Mouse (Mus musculus): ENCODE measurements around the gene Nup107. TPM values are rescaled to one million over a fixed set of nuclear protein-coding genes. Genes with fewer than 3 reads are reported as not detected.

Nup107 gene
- polyA plus RNA-seq, 1 experiment from 2014 or later = 45.2 TPM

DNA sequence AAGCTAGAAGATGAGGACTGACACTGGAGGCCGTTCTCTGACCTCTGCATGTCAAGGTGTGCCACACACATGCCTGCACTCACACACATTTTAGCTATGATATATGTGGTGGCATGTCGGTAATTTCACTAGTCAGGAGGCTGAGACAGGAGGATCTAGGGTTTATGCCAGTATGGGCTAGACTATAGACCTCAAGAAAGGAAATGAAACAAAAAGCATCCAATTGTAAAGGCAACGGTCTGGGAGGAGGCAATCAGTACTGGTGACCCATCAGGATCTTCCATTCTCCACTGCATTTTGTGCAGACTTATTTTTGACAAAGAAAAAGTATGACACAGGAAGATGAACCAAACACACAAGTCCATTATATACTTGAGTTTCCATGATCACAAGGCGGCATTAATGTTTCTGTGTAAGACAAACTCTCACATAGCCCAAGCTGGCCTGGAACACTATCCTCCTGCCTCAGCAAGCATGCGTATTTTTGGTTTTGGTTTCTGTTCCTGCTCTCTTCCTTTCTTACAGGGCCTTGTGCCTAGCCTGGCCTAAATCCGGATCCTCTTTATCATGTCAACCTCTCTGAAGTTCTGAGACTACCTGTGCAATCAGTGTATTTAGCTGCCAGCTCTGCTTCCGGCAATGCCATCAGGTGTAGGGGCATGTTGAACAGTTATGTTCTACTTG lies 37.1 kb upstream of the Nup107 start:
- no peaks in the 10 kb centered on the region for H3K9me3 ChIP-seq (ENCODE audit: control insufficient read depth, low read length)
- H3K4me2 ChIP-seq (ENCODE audit: low read length) = no peak overlapping the region
- no peak overlapping the region for H3K9ac ChIP-seq (replicated peaks; ENCODE audit: low read length)
- no peak for DNase-seq
- no peak for ATAC-seq (ENCODE audit: low FRiP score, low TSS enrichment)
- WGBS = 96% methylated on average over 7 of the region's 7 CpGs
- no peaks in the 10 kb centered on the region for H3K27me3 ChIP-seq (ENCODE audit: control insufficient read depth, insufficient read depth, low read length)
- no peaks in the 10 kb centered on the region for H3K4me1 ChIP-seq (ENCODE audit: control insufficient read depth, insufficient read depth, low read length)
- no peaks in the 10 kb centered on the region for H3K36me3 ChIP-seq (ENCODE audit: control insufficient read depth, insufficient read depth, low read length)
- H3K4me3 ChIP-seq (replicated peaks; ENCODE audit: low read depth, low read length) = no peak overlapping the region
- H3K27ac ChIP-seq (replicated peaks; ENCODE audit: low read depth, low read length) = no peak overlapping the region

DNA sequence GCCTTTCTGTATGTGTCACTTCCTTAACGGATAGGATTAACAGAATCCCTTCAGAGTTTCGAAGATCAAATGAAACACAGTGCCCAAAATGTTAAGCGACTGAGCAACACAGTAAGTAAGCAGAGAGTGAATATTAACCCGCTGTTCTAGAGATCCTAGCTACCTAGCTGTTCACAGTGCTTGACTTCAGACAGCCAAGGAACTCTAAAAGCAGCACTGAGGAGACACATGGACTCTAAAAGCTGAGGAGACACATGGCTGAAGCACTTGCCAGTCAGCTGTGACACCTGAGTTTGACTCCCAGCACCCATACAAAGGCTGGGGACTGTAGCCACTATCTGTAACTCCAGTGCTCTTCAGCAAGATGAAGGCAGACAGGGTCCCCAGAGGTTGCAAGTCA lies 36.5 kb upstream of the Nup107 start:
- Histone ChIP-seq H3K4me3 (replicated peaks; ENCODE audit: low read depth, low read length) (no peak overlapping the region), H3K36me3 (ENCODE audit: control insufficient read depth, insufficient read depth, low read length) (no peaks in the 10 kb centered on the region), H3K4me1 (ENCODE audit: control insufficient read depth, insufficient read depth, low read length) (no peaks in the 10 kb centered on the region), H3K9ac (replicated peaks; ENCODE audit: low read length) (no peak overlapping the region), H3K9me3 (ENCODE audit: control insufficient read depth, low read length) (no peaks in the 10 kb centered on the region), H3K27me3 (ENCODE audit: control insufficient read depth, insufficient read depth, low read length) (no peaks in the 10 kb centered on the region), H3K27ac (replicated peaks; ENCODE audit: low read depth, low read length) (no peak overlapping the region), H3K4me2 (ENCODE audit: low read length) (no peak overlapping the region)
- DNase-seq = no peak
- no peak for ATAC-seq (ENCODE audit: low FRiP score, low TSS enrichment)
- 72% methylated on average over 4 of the region's 4 CpGs for WGBS

DNA sequence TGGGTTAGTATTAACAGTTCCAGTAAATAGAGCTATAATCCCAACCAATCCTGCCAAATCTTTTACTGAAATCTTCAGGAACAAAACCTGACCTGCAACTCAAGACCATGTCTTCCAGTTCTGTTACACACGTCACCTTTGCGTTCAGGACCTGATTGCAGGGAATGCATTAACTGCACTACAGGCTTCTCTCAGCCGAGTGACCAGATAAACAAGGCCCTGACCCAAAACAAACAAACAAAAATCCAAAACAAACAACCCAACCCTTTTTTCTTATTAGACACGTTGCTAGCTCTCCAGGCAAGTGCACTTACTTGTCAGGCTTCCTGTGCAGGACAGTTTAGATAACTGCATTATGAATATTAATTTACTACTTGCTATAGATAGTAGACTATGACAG lies 36.0 kb upstream of the Nup107 start:
- ATAC-seq (ENCODE audit: low FRiP score, low TSS enrichment) (no peak), DNase-seq (no peak)
- Histone ChIP-seq H3K9ac (replicated peaks; ENCODE audit: low read length) (no peak overlapping the region), H3K27ac (replicated peaks; ENCODE audit: low read depth, low read length) (no peak overlapping the region), H3K27me3 (ENCODE audit: control insufficient read depth, insufficient read depth, low read length) (no peaks in the 10 kb centered on the region), H3K4me2 (ENCODE audit: low read length) (no peak overlapping the region), H3K4me3 (replicated peaks; ENCODE audit: low read depth, low read length) (no peak overlapping the region), H3K9me3 (ENCODE audit: control insufficient read depth, low read length) (no peaks in the 10 kb centered on the region), H3K4me1 (ENCODE audit: control insufficient read depth, insufficient read depth, low read length) (no peaks in the 10 kb centered on the region), H3K36me3 (ENCODE audit: control insufficient read depth, insufficient read depth, low read length) (peaks cover under 1% of the 10 kb centered on the region; the same call in 1 of the 2 replicates)
- whole genome bisulfite sequencing = 82% methylated on average over 4 of the region's 4 CpGs

DNA sequence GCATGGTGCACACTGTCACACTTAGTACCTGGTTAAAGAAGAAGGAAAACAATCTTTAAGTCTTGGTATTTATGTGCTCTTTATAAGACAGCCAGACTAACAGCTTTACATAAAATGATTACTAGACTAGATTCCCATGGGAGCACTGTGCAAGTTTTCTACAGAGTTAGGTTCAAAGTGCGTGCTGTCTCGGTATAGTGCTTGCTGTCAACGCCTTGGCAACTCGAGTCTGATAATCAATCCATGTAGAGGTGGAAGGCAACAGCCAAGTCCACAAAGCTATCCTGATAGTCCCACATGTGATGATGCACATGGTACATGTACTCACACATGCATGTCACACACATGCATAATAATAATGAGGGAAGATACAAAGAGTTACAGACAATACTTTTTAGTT lies 32.1 kb upstream of the Nup107 start:
- no peaks in the 10 kb centered on the region for H3K9me3 ChIP-seq (ENCODE audit: control insufficient read depth, low read length)
- H3K4me1 ChIP-seq (ENCODE audit: control insufficient read depth, insufficient read depth, low read length) = no peaks in the 10 kb centered on the region
- no peak overlapping the region for H3K4me3 ChIP-seq (replicated peaks; ENCODE audit: low read depth, low read length)
- ATAC-seq (ENCODE audit: low FRiP score, low TSS enrichment) = no peak
- DNase-seq = no peak
- WGBS = 87% methylated on average over 4 of the region's 4 CpGs
- H3K27ac ChIP-seq (replicated peaks; ENCODE audit: low read depth, low read length) = no peak overlapping the region
- H3K4me2 ChIP-seq (ENCODE audit: low read length) = no peak overlapping the region
- no peaks in the 10 kb centered on the region for H3K27me3 ChIP-seq (ENCODE audit: control insufficient read depth, insufficient read depth, low read length)
- H3K9ac ChIP-seq (replicated peaks; ENCODE audit: low read length) = no peak overlapping the region
- peaks cover 33% of the 10 kb centered on the region for H3K36me3 ChIP-seq (ENCODE audit: control insufficient read depth, insufficient read depth, low read length)

DNA sequence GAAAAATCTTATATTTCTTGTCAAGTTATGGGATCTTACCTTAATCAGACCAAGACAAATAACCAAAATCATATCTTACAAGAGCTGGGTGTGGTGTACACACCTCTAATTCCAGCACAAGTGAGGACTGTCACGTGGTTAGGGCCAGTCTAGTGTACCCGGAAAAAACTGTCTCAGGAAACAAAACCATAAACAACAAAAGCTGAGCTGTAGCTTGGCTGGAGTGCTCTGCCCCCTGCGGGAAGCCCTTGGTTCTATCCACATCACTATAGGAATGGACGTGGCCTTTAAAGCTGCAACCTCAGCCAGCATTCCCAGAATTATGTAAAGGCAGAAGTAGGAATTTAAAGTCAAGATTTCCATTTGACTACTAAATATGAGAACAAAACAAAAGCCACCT lies 31.6 kb upstream of the Nup107 start:
- no peak overlapping the region for H3K27ac ChIP-seq (replicated peaks; ENCODE audit: low read depth, low read length)
- H3K9me3 ChIP-seq (ENCODE audit: control insufficient read depth, low read length) = no peaks in the 10 kb centered on the region
- H3K36me3 ChIP-seq (ENCODE audit: control insufficient read depth, insufficient read depth, low read length) = peaks cover 38% of the 10 kb centered on the region
- ATAC-seq (ENCODE audit: low FRiP score, low TSS enrichment) (no peak), DNase-seq (no peak)
- no peaks in the 10 kb centered on the region for H3K4me1 ChIP-seq (ENCODE audit: control insufficient read depth, insufficient read depth, low read length)
- 66% methylated on average over 4 of the region's 4 CpGs for WGBS
- no peak overlapping the region for H3K4me3 ChIP-seq (replicated peaks; ENCODE audit: low read depth, low read length)
- no peak overlapping the region for H3K4me2 ChIP-seq (ENCODE audit: low read length)
- no peak overlapping the region for H3K9ac ChIP-seq (replicated peaks; ENCODE audit: low read length)
- no peaks in the 10 kb centered on the region for H3K27me3 ChIP-seq (ENCODE audit: control insufficient read depth, insufficient read depth, low read length)

DNA sequence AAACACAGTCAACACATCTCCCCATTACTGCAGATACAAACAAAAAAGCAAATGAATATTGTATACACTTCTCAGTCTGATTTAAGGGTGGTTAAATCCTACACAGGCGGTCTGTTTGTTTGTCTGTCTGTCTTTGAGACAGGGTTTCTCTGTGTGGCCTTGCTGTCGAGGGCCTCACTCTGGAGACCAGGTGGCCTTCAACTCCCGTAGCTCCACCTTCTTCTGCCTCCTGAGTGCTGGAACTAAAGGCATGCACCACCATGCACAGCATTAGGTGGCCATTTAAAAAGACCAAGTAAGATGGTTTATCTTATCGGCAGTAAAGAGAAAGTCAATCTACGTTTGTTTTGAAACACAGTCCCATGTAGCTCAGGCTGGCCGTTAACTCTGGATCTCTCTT lies 30.8 kb upstream of the Nup107 start:
- Histone ChIP-seq H3K27me3 (ENCODE audit: control insufficient read depth, insufficient read depth, low read length) (no peaks in the 10 kb centered on the region), H3K36me3 (ENCODE audit: control insufficient read depth, insufficient read depth, low read length) (peaks cover 46% of the 10 kb centered on the region)
- WGBS = 92% methylated on average over 6 of the region's 6 CpGs

DNA sequence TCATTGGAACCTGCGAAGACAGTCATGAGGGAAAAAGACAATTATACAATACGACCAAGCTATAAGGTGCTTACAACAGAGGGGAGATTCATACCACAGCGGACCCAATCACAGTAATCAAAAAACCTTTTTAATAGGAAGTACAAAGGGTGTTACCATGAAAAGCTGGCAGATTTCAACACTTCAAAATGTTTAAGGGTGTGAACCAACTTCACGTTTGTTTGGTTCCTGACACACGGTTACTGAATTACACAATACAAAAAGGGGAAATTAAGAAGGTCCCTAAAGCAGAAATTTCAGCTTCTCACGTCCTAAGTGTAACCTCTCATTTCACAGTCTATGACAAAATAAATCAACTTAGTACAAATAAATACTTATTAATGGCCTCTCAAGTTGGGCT lies 26.1 kb upstream of the Nup107 start:
- H3K27ac ChIP-seq (replicated peaks; ENCODE audit: low read depth, low read length) = no peak overlapping the region
- DNase-seq (no peak), ATAC-seq (ENCODE audit: low FRiP score, low TSS enrichment) (no peak)
- no peaks in the 10 kb centered on the region for H3K9me3 ChIP-seq (ENCODE audit: control insufficient read depth, low read length)
- no peak overlapping the region for H3K4me2 ChIP-seq (ENCODE audit: low read length)
- H3K27me3 ChIP-seq (ENCODE audit: control insufficient read depth, insufficient read depth, low read length) = no peaks in the 10 kb centered on the region
- peaks cover 84% of the 10 kb centered on the region for H3K36me3 ChIP-seq (ENCODE audit: control insufficient read depth, insufficient read depth, low read length)
- no peaks in the 10 kb centered on the region for H3K4me1 ChIP-seq (ENCODE audit: control insufficient read depth, insufficient read depth, low read length)
- WGBS = 93% methylated on average over 6 of the region's 6 CpGs
- no peak overlapping the region for H3K9ac ChIP-seq (replicated peaks; ENCODE audit: low read length)
- no peak overlapping the region for H3K4me3 ChIP-seq (replicated peaks; ENCODE audit: low read depth, low read length)

More for the DNA sequence above, 30.8 kb upstream of the Nup107 start:
- Histone ChIP-seq H3K9me3 (ENCODE audit: control insufficient read depth, low read length) (no peaks in the 10 kb centered on the region), H3K27ac (replicated peaks; ENCODE audit: low read depth, low read length) (no peak overlapping the region), H3K4me2 (ENCODE audit: low read length) (no peak overlapping the region), H3K9ac (replicated peaks; ENCODE audit: low read length) (no peak overlapping the region), H3K4me1 (ENCODE audit: control insufficient read depth, insufficient read depth, low read length) (no peaks in the 10 kb centered on the region), H3K4me3 (replicated peaks; ENCODE audit: low read depth, low read length) (no peak overlapping the region)
- DNase-seq (no peak), ATAC-seq (ENCODE audit: low FRiP score, low TSS enrichment) (no peak)

DNA sequence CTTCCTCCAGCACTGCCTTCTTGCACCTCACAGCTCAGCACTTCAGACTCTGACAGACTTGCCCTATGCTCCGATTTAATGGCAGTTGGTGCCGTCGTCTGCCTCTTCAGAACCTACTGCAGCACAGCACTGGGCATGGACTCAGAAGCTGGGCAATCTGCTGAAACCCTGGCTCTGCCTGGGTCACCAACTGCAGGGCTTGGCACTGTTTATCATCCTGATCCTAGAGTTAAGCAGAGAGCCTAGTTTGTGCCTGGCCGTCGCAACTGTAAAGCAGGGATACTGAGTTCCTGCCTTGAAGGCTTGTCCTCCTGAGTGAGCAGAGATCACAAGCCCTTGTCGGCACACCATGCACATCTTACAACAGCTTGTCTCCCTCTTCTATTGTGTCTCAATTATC lies 24.2 kb upstream of the Nup107 start:
- H3K36me3 ChIP-seq (ENCODE audit: control insufficient read depth, insufficient read depth, low read length) = peaks cover 69% of the 10 kb centered on the region
- DNase-seq (no peak), ATAC-seq (ENCODE audit: low FRiP score, low TSS enrichment) (no peak)

DNA sequence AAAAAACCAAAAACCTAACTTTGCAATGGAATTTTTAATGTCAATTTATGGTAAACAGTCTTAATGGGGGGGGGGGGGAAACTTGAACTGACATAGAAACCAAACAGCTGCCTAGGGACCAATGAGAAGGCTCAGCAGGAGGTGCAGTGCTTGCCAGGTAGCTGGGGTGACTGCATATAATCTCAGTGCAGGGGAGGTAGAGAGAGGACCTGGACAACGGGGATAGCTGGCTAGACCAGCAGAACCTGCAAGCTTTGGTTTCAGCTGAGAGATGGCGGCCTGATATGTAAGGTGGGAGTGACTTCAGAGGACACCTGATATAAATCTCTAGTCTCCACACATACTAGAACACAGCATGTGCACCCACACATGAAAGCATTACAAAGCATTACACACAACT lies 20.0 kb upstream of the Nup107 start:
- WGBS = 100% methylated on average over 2 of the region's 2 CpGs
- DNase-seq (no peak), ATAC-seq (ENCODE audit: low FRiP score, low TSS enrichment) (no peak)
- H3K4me1 ChIP-seq (ENCODE audit: control insufficient read depth, insufficient read depth, low read length) = no peaks in the 10 kb centered on the region
- H3K27me3 ChIP-seq (ENCODE audit: control insufficient read depth, insufficient read depth, low read length) = no peaks in the 10 kb centered on the region
- peaks cover 31% of the 10 kb centered on the region for H3K36me3 ChIP-seq (ENCODE audit: control insufficient read depth, insufficient read depth, low read length)
- no peak overlapping the region for H3K27ac ChIP-seq (replicated peaks; ENCODE audit: low read depth, low read length)
- no peaks in the 10 kb centered on the region for H3K9me3 ChIP-seq (ENCODE audit: control insufficient read depth, low read length)
- H3K4me2 ChIP-seq (ENCODE audit: low read length) = no peak overlapping the region
- no peak overlapping the region for H3K9ac ChIP-seq (replicated peaks; ENCODE audit: low read length)
- no peak overlapping the region for H3K4me3 ChIP-seq (replicated peaks; ENCODE audit: low read depth, low read length)

More for the DNA sequence above, 24.2 kb upstream of the Nup107 start:
- Histone ChIP-seq H3K4me3 (replicated peaks; ENCODE audit: low read depth, low read length) (no peak overlapping the region), H3K4me2 (ENCODE audit: low read length) (no peak overlapping the region), H3K27ac (replicated peaks; ENCODE audit: low read depth, low read length) (no peak overlapping the region), H3K9me3 (ENCODE audit: control insufficient read depth, low read length) (no peaks in the 10 kb centered on the region), H3K27me3 (ENCODE audit: control insufficient read depth, insufficient read depth, low read length) (no peaks in the 10 kb centered on the region), H3K9ac (replicated peaks; ENCODE audit: low read length) (no peak overlapping the region), H3K4me1 (ENCODE audit: control insufficient read depth, insufficient read depth, low read length) (no peaks in the 10 kb centered on the region)
- 96% methylated on average over 6 of the region's 6 CpGs for WGBS
